Mouse (Mus musculus) stomach, embryonic 16.5 days (tissue): ENCODE measurements around the gene Rep15. TPM values are rescaled to one million over a fixed set of nuclear protein-coding genes. Genes with fewer than 3 reads are reported as not detected.
A peak's percentile ranks its signal among the peaks of the same experiment; 100 is the strongest.

Experiments used
- ATAC-seq: fragments of 200-750 bp; cut with Nextera tagmentation; 2 replicates; pipeline ENCODE4 v1.8.0; 2017; ENCODE audit warnings: moderate number of reproducible peaks, moderate TSS enrichment; ENCODE audit not compliant: insufficient read depth, low FRiP score
- H3K27ac ChIP-seq: fragments of 300-500 bp; sonication (generic); 2 replicates; pipeline ENCODE4 v1.5.1; 2014; ENCODE audit warnings: low read length
- H3K27me3 ChIP-seq: fragments of 300-500 bp; sonication (generic); 2 replicates; pipeline ENCODE4 v1.6.1; 2014; ENCODE audit warnings: low read length, control low read depth, mixed read lengths; ENCODE audit not compliant: control insufficient read depth, insufficient read depth
- H3K36me3 ChIP-seq: fragments of 300-500 bp; sonication (generic); 2 replicates; pipeline ENCODE4 v1.6.1; 2014; ENCODE audit warnings: low read length; ENCODE audit not compliant: control insufficient read depth, insufficient read depth
- H3K4me1 ChIP-seq: fragments of 300-500 bp; sonication (generic); 2 replicates; pipeline ENCODE4 v1.6.1; 2014; ENCODE audit warnings: low read length, control low read depth, mixed read lengths; ENCODE audit not compliant: control insufficient read depth, insufficient read depth
- H3K4me2 ChIP-seq: fragments of 300-500 bp; sonication (generic); 2 replicates; pipeline ENCODE4 v1.6.1; 2014; ENCODE audit warnings: low read depth, low read length, mixed read lengths
- H3K4me3 ChIP-seq: fragments of 300-500 bp; sonication (generic); replicated peaks from 2 replicates; pipeline ENCODE4 v1.5.1; 2014; ENCODE audit warnings: mild to moderate bottlenecking, low read length
- H3K9ac ChIP-seq: fragments of 300-500 bp; sonication (generic); 2 replicates; pipeline ENCODE4 v1.6.1; 2014; ENCODE audit warnings: low read length
- H3K9me3 ChIP-seq: fragments of 300-500 bp; sonication (generic); replicated peaks from 2 replicates; pipeline ENCODE4 v1.6.1; 2016; ENCODE audit warnings: low read length, control low read depth; ENCODE audit not compliant: control insufficient read depth
- WGBS: fragments of 180-500 bp; shearing (Covaris S2); extraction: QIAGEN DNeasy Blood & Tissue Kit; methylation state at CpG from one replicate; pipeline ENCODE4 v1.1.7; 2014; 5-methylcytosine and 5-hydroxymethylcytosine counted together
- polyA plus RNA-seq: library from polyadenylated mRNA; unstranded; fragments of >200 nt; fragmentation: Nextera tagmentation; extraction: Ambion mirVana; gene quantifications from 2 replicates; pipeline ENCODE4 v1.2.1, GENCODE M21; 2015

Gene Rep15
- polyA plus RNA-seq, 1 experiment from 2014 or later, result 3.6 TPM

- 81% methylated on average over 7 of the region's 7 CpGs for WGBS
- H3K27me3 ChIP-seq, result no peaks in the 10 kb centered on the region
- no peak overlapping the region for H3K9ac ChIP-seq
- H3K9me3 ChIP-seq, result no peaks in the 10 kb centered on the region
- H3K4me1 ChIP-seq, result no peaks in the 10 kb centered on the region
- ATAC-seq, result no peak
- no peak overlapping the region for H3K4me2 ChIP-seq
- peaks cover 3% of the 10 kb centered on the region; the same call in 1 of the 2 replicates for H3K36me3 ChIP-seq
- H3K4me3 ChIP-seq, result no peak overlapping the region
- H3K27ac ChIP-seq, result no peak overlapping the region
These were observed 30.3 kb downstream of the Rep15 start for GRCm38 (mm10) chr6:147062694-147063093.

- Histone ChIP-seq H3K4me1 (0 out of 2 replicates have a peak, but pooled peaks cover 6% of the 10 kb centered on the region), H3K27ac (no peak overlapping the region), H3K9me3 (no peaks in the 10 kb centered on the region), H3K4me3 (no peak overlapping the region), H3K27me3 (no peaks in the 10 kb centered on the region), H3K36me3 (peaks cover 3% of the 10 kb centered on the region; the same call in 1 of the 2 replicates), H3K4me2 (no peak overlapping the region), H3K9ac (no peak overlapping the region)
- WGBS, result 89% methylated on average over 10 of the region's 10 CpGs
- ATAC-seq, result no peak
These were observed 32.0 kb downstream of the Rep15 start for GRCm38 (mm10) chr6:147064226-147064943.

DNA sequence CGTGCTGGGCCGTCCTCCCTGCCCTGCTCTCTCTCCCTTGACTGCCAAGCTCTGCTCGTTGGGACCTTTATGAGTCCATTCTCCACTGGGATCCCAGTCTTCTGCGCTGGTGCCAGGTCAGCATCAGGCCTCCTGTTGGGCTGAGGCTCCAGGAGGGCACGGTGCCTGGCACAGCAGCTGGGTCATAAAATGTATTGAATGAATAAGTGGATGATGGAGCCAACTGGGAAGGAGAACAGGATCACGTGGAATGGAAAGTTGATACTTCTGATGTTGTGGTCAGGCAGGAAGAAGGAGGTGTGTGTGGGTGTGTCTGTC lies 32.5 kb downstream of the Rep15 start:
- peaks cover 3% of the 10 kb centered on the region; the same call in 1 of the 2 replicates for H3K36me3 ChIP-seq
- ATAC-seq, result no peak
- H3K4me3 ChIP-seq, result no peak overlapping the region
- H3K27me3 ChIP-seq, result no peaks in the 10 kb centered on the region
- 0 out of 2 replicates have a peak, but pooled peaks cover 6% of the 10 kb centered on the region for H3K4me1 ChIP-seq
- H3K9ac ChIP-seq, result no peak overlapping the region
- H3K4me2 ChIP-seq, result no peak overlapping the region
- H3K27ac ChIP-seq, result no peak overlapping the region
- 88% methylated on average over 6 of the region's 6 CpGs for WGBS
- H3K9me3 ChIP-seq, result no peaks in the 10 kb centered on the region

DNA sequence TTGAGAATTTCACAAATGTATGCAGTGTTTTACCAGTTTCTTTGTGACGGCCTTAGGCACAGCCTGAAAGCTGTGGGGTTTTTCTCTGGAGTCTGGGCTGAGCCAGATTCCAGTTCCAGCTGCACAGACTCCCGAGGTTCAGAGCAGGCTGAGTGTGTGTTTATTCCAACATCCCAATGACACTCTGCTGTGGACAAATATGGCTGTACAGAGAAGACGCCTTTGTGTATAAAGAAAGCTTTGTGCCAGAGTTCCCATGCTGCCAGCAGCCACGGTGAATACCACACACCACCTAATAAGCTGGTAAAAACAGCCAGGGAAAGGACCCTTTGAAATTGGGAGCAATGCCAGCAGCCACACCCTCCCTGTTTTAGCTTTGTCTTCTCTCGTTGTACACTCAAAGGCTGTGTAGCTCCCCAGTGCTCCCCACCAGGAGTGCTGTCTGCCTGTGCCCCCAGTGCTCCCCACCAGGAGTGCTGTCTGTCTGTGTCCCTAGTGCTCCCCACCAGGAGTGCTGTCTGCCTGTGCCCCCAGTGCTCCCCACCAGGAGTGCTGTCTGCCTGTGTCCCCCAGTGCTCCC lies 43.5 kb downstream of the Rep15 start:
- 30% methylated on average over 5 of the region's 5 CpGs for WGBS
- no peak overlapping the region for H3K4me2 ChIP-seq
- no peaks in the 10 kb centered on the region for H3K9me3 ChIP-seq
- no peak overlapping the region for H3K9ac ChIP-seq
- no peak overlapping the region for H3K4me3 ChIP-seq
- H3K4me1 ChIP-seq, result no peaks in the 10 kb centered on the region; the same call in none of the 2 replicates
- peak overlapping the region; percentile 86 for H3K27ac ChIP-seq
- H3K27me3 ChIP-seq, result no peaks in the 10 kb centered on the region
- ATAC-seq, result peak; percentile 83
- H3K36me3 ChIP-seq, result no peaks in the 10 kb centered on the region; the same call in 1 of the 2 replicates

DNA sequence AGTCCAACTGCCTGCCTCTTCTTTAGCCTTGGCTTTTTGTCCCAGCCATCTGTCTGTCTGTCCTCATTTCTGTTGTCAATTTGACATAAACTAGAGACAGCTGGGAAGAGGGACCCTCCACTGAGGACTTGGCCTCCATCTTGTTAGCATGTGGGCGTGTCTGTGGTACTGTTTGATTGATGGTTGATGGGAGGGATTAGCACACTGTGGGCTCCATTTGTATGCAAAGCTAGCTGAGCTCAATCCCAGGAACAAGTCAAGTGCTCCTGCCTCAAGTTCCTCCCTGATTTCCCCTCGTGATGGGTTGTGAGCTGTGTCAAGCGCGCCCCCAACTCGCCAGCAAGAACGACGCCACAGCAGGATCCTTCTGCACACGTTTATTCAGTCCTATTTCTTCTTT lies 44.5 kb downstream of the Rep15 start:
- Histone ChIP-seq H3K9ac (no peak overlapping the region), H3K9me3 (no peaks in the 10 kb centered on the region), H3K4me3 (no peak overlapping the region), H3K4me1 (no peaks in the 10 kb centered on the region; the same call in none of the 2 replicates), H3K36me3 (no peaks in the 10 kb centered on the region; the same call in 1 of the 2 replicates), H3K4me2 (no peak overlapping the region), H3K27ac (no peak overlapping the region), H3K27me3 (no peaks in the 10 kb centered on the region)
- WGBS, result 81% methylated on average over 8 of the region's 8 CpGs
- ATAC-seq, result no peak

- Histone ChIP-seq H3K27ac (no peak overlapping the region), H3K9ac (no peak overlapping the region), H3K36me3 (no peaks in the 10 kb centered on the region), H3K27me3 (no peaks in the 10 kb centered on the region), H3K4me3 (no peak overlapping the region), H3K4me2 (no peak overlapping the region), H3K4me1 (no peaks in the 10 kb centered on the region; the same call in 1 of the 2 replicates), H3K9me3 (no peaks in the 10 kb centered on the region)
- ATAC-seq, result no peak
- 90% methylated on average over 10 of the region's 10 CpGs for WGBS
These were observed 47.5 kb downstream of the Rep15 start for GRCm38 (mm10) chr6:147079919-147080318.

Other genes starting within 250 kb of the Rep15 start
- gene Arntl2, start 236.5 kb upstream of the Rep15 start, polyA plus RNA-seq, result 7.5 and 9.1 TPM in 2 replicates
- not detected in 2 replicates for gene Smco2, start 182.5 kb upstream of the Rep15 start, polyA plus RNA-seq
- 51.4 and 53.4 TPM in 2 replicates for gene Ppfibp1, start 144.1 kb upstream of the Rep15 start, polyA plus RNA-seq
- gene 1700034J05Rik, start 78.2 kb upstream of the Rep15 start, polyA plus RNA-seq, result 0.14 and 0.21 TPM in 2 replicates
- gene Mrps35, start 10.2 kb downstream of the Rep15 start, polyA plus RNA-seq, result 106 and 121 TPM in 2 replicates
- gene Mansc4, start 54.4 kb downstream of the Rep15 start, polyA plus RNA-seq, result 2.6 and 4.1 TPM in 2 replicates
- 7.1 and 7.9 TPM in 2 replicates for gene Klhl42, start 58.8 kb downstream of the Rep15 start, polyA plus RNA-seq
- gene Pthlh, start 231.6 kb downstream of the Rep15 start, polyA plus RNA-seq, result 3.6 and 3.9 TPM in 2 replicates